Mouse (Mus musculus): ENCODE measurements around the gene Nsrp1.

The Nsrp1 gene

DNA sequence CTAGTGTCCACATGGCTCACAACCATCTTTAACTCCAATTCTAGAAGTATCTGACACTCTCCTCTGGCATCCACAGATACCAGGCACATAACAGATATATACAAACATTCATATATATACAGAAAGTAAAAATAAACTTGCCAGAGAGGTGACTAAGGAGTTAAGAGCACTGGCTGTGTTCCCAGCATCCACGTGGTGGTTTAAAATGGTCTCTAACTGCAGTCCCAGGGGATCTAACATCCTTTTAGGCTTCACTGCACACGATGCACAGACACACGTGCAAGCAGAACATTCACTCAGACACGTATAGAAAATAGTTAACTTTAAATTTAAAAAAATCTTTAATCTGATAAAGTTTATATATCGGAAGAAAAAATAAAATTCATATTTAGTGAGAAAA lies 16.3 kb downstream of the Nsrp1 start:
- in situ Hi-C loops (cut with MboI, MseI), result no loop called here

DNA sequence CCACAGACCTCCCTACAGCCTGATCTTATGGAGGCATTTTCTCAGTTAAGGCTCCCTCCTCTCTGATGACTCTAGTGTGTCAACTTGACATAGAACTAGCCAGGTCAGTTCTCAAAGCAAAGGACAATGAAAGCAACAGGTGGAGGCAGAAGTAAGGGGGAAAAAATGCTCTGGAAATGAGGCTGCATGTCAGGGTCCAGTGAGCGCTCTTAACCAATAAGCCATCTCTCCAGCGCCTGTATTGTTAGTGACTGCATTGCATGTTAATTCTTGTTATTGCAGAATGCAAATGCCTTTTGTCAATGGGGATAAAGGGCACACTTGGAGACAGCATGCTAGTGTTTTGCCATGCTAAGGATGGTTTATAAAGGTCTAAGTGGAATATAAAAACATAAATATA lies 35.4 kb downstream of the Nsrp1 start:
- in situ Hi-C loops (cut with MboI, MseI), result no loop called here

GRCm38 (mm10) chr11:77041891-77042290 lies 36.3 kb downstream of the Nsrp1 start:
- in situ Hi-C loops (cut with MboI, MseI), result no loop called here

DNA sequence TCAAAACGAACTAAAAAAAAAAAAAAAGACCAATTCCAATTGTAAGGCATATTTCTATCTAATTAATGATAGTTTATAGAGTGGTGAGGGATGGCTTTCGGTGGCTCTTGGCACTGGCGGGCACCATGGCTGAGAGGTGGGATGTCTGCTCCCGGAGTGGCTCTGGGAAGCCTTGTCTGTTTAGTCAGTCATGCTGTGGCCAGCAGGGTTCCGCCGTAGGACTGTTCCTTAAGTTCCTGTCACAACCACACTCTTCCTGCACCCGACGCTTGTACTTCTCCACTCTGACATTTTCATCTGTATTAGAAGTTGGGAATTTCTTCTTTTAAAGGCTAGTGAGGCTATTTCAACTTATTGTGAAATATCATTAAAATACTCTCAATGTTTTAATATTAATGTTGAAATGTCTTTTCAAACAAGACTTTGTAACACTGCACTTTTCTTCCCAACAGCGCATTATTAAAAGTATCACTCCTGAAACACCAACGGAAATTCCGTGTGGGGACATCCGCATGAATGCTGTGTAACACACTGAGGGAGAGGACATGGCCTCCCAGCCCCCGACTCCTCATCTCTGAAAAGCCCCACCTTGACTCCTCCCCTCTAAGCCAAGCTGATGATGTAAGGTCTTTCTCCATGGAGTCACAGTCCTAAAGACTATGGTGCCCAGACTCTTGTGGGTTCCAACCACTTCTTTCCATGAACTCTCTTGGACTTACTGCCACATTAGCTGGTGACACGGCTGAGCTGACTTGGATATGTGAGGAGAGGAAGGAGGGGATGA lies 46.9 kb downstream of the Nsrp1 start:
- in situ Hi-C loops (cut with MboI, MseI), result no loop called here

- in situ Hi-C loops (cut with MboI, MseI), result no loop called here
Observed at GRCm38 (mm10) chr11:77028157-77028556, 50.1 kb downstream of the Nsrp1 start.

GRCm38 (mm10) chr11:77026559-77026958 lies 51.7 kb downstream of the Nsrp1 start:
- in situ Hi-C loops (cut with MboI, MseI), result no loop called here

- in situ Hi-C loops (cut with MboI, MseI), result no loop called here
Observed at GRCm38 (mm10) chr11:77021749-77022396, 56.4 kb downstream of the Nsrp1 start.

DNA sequence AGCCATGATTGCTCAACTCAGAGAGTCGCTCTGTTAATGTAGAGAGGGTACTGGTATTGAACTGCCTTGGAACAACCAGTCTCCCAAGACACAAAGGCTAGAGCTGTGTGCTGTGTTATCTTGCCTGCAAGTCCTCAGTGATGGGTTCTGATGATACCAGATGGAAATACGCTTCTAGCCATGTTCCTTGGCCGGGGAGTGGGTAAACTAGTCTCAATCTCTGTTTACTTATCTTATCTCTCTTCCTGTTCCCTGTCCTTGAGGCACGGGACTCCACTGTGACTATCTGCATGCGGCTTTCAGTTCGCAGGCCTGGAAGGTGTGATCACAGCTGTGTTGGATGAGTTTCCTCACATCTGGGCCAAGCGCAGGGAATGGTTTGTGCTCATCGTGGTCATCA lies 58.7 kb downstream of the Nsrp1 start:
- in situ Hi-C loops (cut with MboI, MseI), result no loop called here

GRCm38 (mm10) chr11:77018046-77018445 lies 60.2 kb downstream of the Nsrp1 start:
- in situ Hi-C loops (cut with MboI, MseI), result no loop called here

DNA sequence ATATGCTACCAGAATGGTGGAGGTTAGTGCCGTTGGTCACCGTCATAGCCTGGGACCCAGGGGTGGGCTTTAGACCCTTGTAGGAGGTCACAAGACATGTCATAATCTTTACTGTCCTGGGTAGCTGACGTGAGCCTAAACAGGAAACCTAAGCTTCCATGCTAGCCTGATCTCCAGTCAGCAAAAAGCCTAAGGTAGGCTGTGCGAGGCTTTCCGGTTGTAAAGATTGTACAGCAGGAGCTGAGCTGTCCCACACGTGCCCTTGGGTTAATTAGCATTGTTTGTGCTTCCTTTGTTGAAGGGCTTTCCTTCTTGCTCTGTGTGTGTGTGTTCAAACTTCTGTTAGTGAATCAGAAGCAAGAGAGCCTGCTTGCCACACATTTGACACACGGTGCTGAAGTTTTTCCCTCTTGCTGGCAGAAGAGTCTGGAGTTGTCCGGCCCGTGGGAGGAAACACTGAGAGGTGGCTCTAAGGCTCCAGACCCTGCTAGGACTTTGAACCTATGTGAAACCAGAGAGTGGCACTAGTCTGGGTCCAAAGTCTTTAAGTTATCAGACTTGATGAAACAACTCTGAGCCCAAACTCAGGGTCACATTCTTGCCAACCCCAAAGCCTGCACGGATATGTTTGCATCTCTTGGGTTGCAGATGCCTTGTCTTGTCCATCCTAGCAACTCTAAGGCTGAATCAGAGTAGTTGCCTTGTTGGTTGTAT lies 67.3 kb downstream of the Nsrp1 start:
- in situ Hi-C loops (cut with MboI, MseI), result no loop called here

DNA sequence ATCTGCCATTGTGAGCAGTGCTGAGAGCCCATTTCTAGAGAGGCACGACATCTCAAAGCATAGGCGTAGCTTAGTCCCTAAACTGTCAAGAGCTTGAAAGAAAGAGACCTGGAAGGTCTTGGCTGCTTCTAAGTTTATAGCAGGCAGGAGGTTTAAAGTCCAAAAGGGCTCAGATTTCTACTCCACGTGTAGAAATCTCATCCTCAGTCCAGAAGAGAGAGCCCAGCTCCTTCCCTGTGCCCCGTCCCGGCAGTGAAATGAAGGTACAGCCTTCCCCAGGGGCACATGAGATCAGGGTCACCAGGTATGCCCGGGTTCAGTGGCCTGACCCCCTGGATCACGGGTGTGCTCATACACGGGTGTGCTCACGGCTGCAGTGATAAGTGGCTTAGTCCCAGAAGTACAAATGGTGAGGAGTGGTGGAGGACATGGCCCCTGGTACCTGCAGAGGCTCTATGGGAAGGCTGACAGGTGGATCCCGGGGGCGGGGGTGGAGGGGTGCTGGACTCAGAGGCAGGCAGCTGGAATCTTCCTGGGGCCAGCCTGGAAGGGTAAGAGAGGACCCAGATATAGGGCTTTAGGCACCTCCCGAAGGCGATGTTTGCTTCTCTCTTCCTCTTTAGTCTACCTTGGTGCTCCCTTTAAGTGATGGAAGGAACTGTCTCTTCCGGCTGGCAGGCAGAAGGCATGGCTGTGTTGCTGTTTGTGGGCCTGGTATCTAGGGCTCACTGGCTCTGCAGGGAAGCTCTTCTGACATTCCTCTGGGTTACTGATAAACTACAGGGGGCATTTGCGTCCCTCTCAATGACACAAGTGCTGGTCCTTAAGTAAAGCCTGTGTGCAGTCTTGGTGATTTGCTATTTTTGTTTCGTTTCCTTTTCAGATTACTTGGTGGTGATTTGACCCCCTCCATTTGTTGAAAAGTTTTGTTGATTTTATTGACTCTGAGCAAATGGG lies 68.9 kb downstream of the Nsrp1 start:
- in situ Hi-C loops (cut with MboI, MseI), result no loop called here

DNA sequence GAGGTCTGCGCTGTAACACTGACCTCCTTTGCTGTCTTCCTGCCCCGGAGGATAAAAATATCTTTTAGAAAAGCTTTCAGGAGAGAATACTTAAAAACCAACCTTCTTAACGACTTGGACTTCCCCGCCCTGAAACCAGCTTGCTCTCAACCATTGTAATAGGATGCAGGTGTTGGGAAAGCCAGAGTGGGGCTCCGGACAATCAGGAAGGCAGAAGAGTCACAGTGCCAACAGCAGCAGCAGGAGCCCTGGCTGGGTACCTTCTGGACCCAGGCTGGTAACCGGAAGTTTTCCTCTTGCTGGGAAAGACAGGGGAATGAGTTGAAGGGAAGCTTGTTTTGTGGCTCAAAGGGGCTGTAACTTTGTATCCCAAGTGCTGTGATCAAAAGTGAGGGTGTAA lies 71.6 kb downstream of the Nsrp1 start:
- in situ Hi-C loops (cut with MboI, MseI), result no loop called here

DNA sequence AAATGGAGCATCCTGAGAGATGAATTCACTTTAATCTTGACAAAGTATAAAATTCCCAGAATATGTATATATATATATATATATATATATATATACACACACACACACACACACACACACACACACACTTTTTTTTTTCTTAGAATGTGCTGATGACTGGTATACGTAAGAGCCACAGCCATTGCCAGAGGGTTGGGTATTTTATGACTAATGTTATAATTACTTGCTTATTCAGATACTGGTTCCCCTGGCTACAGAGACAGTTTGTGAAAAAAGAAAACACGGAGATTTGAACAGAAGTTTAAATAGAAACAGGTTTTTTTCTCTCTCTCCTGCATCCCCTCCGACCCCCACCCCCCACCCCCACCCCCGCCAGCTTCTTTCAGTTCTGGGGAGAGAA lies 72.4 kb downstream of the Nsrp1 start:
- in situ Hi-C loops (cut with MboI, MseI), result no loop called here

- in situ Hi-C loops (cut with MboI, MseI), result no loop called here
Observed at GRCm38 (mm10) chr11:77002361-77002760, 75.9 kb downstream of the Nsrp1 start.

DNA sequence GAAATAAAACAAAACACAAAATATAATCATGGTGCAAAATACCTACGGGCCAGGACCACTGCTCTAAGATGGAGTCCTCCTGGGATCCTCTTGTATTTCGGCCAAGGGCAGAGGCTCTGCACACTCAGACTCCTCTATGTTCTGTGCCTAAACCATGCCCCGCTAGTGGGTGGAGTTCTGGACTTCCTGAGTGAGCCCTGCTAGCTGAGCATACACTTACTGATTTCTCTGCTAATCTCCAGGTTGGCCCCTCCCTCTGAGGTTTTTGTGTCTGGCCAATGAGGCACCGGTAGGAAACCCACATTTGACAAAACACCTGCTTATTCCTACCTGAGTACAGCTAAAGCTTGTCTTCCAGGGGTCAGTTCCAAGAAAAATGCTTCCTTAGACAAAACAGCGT lies 77.5 kb downstream of the Nsrp1 start:
- in situ Hi-C loops (cut with MboI, MseI), result no loop called here

DNA sequence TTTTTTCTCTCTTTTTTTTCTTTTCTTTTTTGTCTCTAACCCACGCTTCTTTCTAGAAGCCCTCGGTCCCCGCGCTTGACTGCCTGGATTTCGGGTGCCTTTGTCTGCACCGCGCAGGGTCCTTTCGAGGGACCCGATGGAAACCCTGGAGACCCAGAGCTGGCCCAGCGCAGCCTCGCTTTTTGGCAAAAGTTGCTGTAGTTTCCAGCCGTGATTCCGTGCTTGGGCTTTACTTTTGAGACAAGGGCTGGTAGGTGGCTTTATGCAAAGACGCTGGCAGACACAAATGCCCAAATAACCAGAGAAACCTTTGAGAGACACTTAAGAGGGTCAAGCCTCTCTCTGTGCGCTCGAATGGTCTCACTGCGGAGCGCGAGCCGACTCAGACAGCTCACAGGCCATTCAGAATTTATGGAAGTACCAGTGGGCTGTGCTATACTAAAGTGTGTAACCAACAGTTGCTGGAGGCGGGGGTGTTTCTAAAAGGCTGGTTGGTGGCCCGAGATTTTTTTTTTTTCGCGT lies 79.5 kb downstream of the Nsrp1 start:
- in situ Hi-C loops (cut with MboI, MseI), result loop anchor here (10.0 kb wide), 1 partner anchor 96 kb away; no protein-coding TSS in a partner anchor

DNA sequence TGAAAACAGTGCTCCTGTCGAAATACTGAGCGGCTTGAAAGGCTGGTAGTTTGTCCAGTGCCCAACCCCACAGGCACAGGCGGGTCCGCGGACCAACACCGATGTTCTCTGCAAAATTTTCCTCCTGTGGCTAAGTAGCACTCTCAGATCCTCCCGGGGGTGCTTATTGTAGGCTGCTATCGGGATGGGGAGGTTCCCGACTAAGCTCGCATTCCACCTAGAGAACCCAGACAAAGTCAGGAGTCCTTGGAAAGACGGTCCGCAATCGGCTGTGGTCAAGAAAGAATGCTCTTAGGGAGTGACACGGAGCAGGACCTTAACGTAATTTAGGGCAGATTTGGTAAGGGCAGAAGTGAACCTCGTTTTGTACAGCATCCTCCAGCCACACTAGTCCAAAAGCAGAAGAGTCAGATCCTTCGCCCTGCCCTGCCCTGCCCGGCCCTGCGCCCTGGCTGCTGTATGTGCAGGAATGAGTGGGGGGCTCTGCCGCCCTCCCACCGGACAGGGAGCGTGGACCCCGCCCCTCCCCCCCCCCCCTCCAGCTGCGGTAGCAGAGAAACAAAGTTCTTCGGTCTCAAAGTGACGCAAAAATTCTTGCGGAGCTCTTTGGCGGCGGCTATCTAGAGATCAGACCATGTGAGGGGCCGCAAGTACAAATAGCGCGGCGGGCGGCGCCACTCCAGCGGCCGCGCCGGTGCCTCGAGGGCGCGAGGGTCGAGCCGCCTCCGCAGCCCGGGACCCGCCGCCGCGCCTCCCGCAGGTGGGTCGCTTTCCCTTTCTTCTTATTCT lies 80.1 kb downstream of the Nsrp1 start, which contains the start of gene Slc6a4:
TSS of gene Slc6a4 (plus strand) at position 688 of the 789 bp plus-strand sequence.
- in situ Hi-C loops (cut with MboI, MseI), result loop anchor here (10.0 kb wide), 1 partner anchor 97 kb away; no protein-coding TSS in a partner anchor

- in situ Hi-C loops (cut with MboI, MseI), result loop anchor here (10.0 kb wide), 1 partner anchor 97 kb away; no protein-coding TSS in a partner anchor
Observed at GRCm38 (mm10) chr11:76997305-76997704, 80.9 kb downstream of the Nsrp1 start.

DNA sequence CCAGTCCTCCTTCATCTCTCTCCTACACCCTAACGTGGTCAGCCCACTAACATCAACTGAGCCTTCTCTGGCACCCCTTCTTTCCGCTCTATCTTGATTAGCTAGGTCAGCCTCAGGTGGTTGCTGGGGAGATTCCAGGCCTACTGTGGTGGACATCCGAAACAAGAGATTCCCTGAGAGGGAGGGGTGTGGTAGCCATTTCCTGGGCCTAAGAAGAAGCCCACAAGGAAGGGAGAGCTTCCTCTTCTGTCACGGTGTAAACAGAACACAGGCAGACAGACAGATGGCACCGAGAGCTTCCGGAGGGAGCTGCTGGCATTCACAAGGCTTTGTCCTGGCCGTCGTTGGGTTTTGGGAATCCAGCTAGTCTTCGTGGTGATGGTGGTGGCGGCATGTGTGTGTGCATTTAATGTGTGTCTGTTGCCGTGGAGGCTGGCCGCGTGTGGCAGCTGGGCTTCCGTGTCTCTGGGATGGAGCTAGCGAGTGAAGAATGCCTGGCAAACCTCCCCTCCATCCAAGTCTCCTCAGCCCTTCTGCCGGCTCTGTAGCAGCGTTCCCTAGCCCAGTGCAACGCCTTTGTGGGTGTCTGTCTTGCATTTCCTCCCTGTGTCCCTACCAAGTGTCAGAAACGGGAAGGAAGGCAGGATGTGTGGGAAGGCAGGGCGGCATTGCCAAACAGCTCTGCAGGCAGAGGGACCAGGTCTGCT lies 82.1 kb downstream of the Nsrp1 start:
- in situ Hi-C loops (cut with MboI, MseI), result loop anchor here (10.0 kb wide), 1 partner anchor 99 kb away; no protein-coding TSS in a partner anchor

Measured in T-helper 2 cell (primary cell).